Mouse (Mus musculus) neutrophil, adult 83 days (primary cell): ENCODE data around the gene Chrd. TPM values are rescaled to one million over a fixed set of nuclear protein-coding genes. Genes with fewer than 3 reads are reported as not detected.

Experiments
- total RNA-seq, 2 experiments: library from RNA; stranded (reverse); gene quantifications; one replicate each; pipeline ENCODE4 v1.2.4; 2023

Chrd gene
- total RNA-seq, result not detected

GRCm38 (mm10) chr16:20732925-20733730, at the start of gene Chrd:
Gene Chrd (plus strand): TSS chr16:20733127.

GRCm38 (mm10) chr16:20693111-20693701, 39.7 kb upstream of the Chrd start, which contains the start of gene Fam131a:
Gene Fam131a (plus strand): TSS chr16:20693241.

GRCm38 (mm10) chr16:20717181-20717977, 15.5 kb upstream of the Chrd start, which contains the start of the genes Polr2h and Clcn2:
Gene Polr2h (plus strand): TSS chr16:20717665.
Gene Clcn2 (minus strand): TSS chr16:20717746.

GRCm38 (mm10) chr16:20733731-20734730, 1.1 kb downstream of the Chrd start, which contains the start of gene Thpo:
Gene Thpo (minus strand): TSS chr16:20734511.

Other genes starting within 250 kb of the Chrd start
- gene Eif2b5, start 234.3 kb upstream of the Chrd start, total RNA-seq, result 10 to 100 TPM; 22.6 to 22.8 TPM
- gene Dvl3, start 216.1 kb upstream of the Chrd start, total RNA-seq, result 10 to 100 TPM; 26.5 to 28.0 TPM
- gene Ap2m1, start 197.6 kb upstream of the Chrd start, total RNA-seq, result 100 to 1,000 TPM; 190 to 204 TPM
- gene Abcf3, start 184.6 kb upstream of the Chrd start, total RNA-seq, result 10 to 100 TPM; 45.4 to 46.1 TPM
- gene Vwa5b2, start 143.7 kb upstream of the Chrd start, total RNA-seq, result not detected
- 1 to 10 TPM; 3.9 to 5.5 TPM for gene Eef1akmt4, start 121.5 kb upstream of the Chrd start, total RNA-seq
- gene Gm49333, start 121.5 kb upstream of the Chrd start, total RNA-seq, result not detected
- gene Alg3, start 121.4 kb upstream of the Chrd start, total RNA-seq, result 1 to 10 TPM; 6.4 to 7.1 TPM
- gene Camk2n2, start 111.8 kb upstream of the Chrd start, total RNA-seq, result 1 to 10 TPM; 1.2 to 1.3 TPM
- under 1 TPM in 1 of 2 experiments, not detected in 1; 0.18 TPM for gene Ece2, start 103.3 kb upstream of the Chrd start, total RNA-seq
- 100 to 1,000 TPM; 106 to 110 TPM for gene Psmd2, start 81.5 kb upstream of the Chrd start, total RNA-seq
- gene Eif4g1, start 64.8 kb upstream of the Chrd start, total RNA-seq, result 100 to 1,000 TPM; 147 to 161 TPM
- gene Fam131a, start 39.9 kb upstream of the Chrd start, total RNA-seq, result under 1 TPM; 0.42 to 0.86 TPM
- gene Polr2h, start 15.5 kb upstream of the Chrd start, total RNA-seq, result 1 to 10 TPM; 7.9 to 8.2 TPM
- gene Clcn2, start 15.4 kb upstream of the Chrd start, total RNA-seq, result 1 to 10 TPM; 4.8 to 5.6 TPM
- gene Thpo, start 1.4 kb downstream of the Chrd start, total RNA-seq, result not detected